Mouse (Mus musculus) large intestine, adult 2 months (tissue): ENCODE results near the gene Acvr1c. TPM values are rescaled to one million over a fixed set of nuclear protein-coding genes. Genes with fewer than 3 reads are reported as not detected.

ENCODE experiments used
- DNase-seq: peaks from one replicate; pipeline ENCODE4 v3.0.0-alpha.2; 2012; ENCODE audit warnings: low read depth, low spot score
- WGBS: fragments of 180-500 bp; shearing (Covaris S2); methylation state at CpG from one replicate; pipeline ENCODE4 v1.1.7; 2018; 5-methylcytosine and 5-hydroxymethylcytosine counted together
- polyA plus RNA-seq: library from polyadenylated mRNA; depleted of rRNA; stranded (reverse); fragments of >200 nt; gene quantifications from 2 replicates; pipeline ENCODE4 v1.2.3, GENCODE M21; 2012; rRNA removed

Gene Acvr1c
- polyA plus RNA-seq: 0.64 and 2.3 TPM in 2 replicates

DNA sequence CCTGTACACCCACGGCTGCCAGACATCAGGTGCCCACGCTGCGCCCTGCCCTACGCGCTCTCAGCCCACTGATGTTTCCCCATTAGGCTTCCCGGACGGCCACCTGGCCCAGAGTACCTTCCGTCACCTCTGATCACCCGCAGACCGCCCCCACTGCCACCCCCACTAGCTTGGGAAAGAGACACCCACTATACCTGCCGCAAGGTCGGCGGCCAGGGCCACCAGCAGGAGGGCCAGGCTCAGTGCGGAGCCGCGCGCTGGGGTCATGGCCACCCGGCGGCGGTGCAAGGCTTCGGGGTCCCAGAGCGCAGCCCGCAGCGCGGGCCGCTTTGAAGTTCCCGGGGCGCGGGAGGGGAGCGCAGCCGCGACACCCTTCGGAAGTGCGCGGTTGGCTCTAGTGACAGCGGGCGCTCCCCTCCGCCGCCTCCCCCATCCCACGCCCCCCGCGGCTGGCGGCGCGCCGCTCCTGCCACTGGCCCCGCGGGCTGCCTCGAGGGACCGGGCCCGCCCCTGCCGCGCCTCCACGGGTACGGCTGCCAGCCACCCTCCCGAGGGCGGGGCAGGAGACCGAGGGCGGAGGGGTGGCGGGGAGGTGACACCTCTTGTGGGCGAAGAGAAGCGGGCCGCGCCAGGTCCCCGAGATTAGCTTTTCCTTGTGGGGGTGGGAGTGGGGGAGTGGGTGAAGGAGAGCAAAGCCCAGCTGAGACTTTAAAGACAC, at the start of gene Acvr1c:
Acvr1c (minus strand) TSS at position 482 of the 718 bp plus-strand sequence.
- under 1% methylated on average over 63 of the region's 65 CpGs for WGBS
- DNase-seq: peak; percentile 18

GRCm38 (mm10) chr2:58403481-58403880, 45.8 kb upstream of the Acvr1c start:
- no peak for DNase-seq
- WGBS: 73% methylated on average over 2 of the region's 2 CpGs

- no peak for DNase-seq
- WGBS: 65% methylated on average over 7 of the region's 7 CpGs
Observed at GRCm38 (mm10) chr2:58388601-58389000, 30.9 kb upstream of the Acvr1c start.

- no peak for DNase-seq
- WGBS: 76% methylated on average over 5 of the region's 5 CpGs
Observed at GRCm38 (mm10) chr2:58380020-58380419, 22.3 kb upstream of the Acvr1c start.

DNA sequence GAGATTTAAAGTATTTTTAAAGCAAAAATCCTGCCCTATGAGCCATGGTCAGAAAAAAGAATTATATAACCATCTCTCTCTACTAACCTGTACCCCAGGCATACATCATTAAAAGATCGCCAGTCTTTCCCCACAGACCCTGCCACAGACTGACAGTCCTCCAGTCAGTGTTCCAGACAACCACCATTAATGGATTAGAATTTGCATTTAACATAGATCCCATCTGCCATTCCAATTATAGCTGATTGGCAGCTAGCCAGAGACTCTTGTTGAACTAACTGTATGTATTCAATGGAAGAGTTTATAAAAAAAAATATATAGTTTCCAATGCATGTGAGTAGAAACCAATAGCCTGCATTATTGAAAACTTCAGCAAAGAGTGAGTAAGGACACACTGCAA, 21.8 kb upstream of the Acvr1c start:
- DNase-seq: no peak
- WGBS: 83% methylated on average over 1 of the region's 1 CpGs

GRCm38 (mm10) chr2:58377417-58378130, 19.9 kb upstream of the Acvr1c start:
- WGBS: 58% methylated on average over 9 of the region's 9 CpGs
- no peak for DNase-seq

DNA sequence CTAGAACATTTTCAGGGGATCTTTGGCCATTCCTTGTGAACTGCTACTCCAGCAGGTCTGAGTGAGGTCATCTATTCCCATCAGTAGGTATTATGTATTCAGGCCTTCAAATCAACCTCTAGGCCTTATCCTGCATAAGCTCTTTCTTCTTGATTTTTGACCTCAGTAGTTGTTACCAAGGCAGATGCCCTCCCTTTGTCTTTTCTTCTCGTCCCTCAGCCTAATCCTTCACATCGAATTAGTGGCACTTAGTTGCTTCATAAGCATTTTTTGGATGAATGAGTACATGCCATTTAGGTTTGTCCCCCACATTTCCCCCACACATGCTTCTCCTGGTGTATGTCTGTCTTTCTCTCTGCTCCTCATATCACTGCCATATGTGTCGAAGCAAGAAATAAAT, 8.5 kb upstream of the Acvr1c start:
- DNase-seq: no peak
- 83% methylated on average over 3 of the region's 3 CpGs for WGBS

GRCm38 (mm10) chr2:58361361-58362046, 3.8 kb upstream of the Acvr1c start:
- DNase-seq: peak; percentile 21
- 59% methylated on average over 3 of the region's 3 CpGs for WGBS

DNA sequence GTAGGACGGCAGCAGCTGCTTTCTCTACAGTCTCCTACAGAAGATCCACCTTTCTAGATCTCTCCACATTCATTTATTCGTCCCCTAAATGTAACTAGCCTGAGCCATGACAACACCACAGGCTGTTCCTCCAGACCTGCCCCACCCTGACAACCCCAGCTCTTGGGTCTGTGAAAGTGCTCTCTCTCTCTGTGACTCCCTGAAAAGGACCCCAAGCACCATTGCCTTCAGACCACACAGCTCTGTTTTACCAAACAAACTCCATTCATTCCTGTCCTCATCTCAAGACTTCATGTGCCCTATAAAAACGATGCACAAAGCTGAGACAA, 401 bp upstream of the Acvr1c start:
- no peak for DNase-seq
- WGBS: 7% methylated on average over 3 of the region's 3 CpGs

DNA sequence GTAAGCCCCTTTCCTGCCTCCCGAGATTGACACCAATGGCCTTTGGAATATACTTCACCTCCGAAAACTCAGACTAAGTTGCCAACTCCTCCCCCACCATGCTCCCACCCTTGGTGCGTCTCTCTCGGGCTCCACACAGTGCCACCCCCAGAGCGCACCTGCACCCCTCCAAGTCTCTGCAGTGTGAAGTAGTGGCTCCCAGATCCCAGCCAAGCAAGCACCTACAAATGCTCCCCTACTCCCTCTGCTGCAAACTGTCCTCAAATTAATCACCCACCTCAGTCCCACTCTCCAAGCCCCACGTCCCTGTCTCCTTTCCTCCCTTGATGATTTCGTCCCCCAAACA, 654 bp downstream of the Acvr1c start:
- DNase-seq: no peak
- WGBS: 0% methylated on average over 7 of the region's 7 CpGs

DNA sequence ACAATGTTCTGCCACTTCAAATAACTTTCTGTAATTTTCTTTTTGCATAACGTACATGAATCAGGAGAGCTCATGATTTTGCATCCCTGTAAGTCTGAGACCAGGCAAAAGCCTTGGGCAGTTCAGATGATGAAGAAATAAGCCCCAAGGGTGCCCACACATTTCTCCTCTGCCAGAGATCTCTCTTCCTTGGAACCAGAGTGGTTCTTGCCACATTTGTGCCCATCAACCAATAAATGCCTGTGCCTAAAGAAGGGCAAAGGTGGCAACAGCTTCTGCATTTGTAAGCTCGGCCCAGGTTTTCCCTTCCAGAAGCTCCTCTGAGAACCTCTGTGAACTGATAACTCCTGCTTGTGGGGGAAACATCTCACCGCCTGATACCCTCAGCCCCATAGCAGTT, 3.3 kb downstream of the Acvr1c start:
- DNase-seq: no peak
- 88% methylated on average over 3 of the region's 3 CpGs for WGBS

GRCm38 (mm10) chr2:58352846-58353245, 4.8 kb downstream of the Acvr1c start:
- no peak for DNase-seq
- WGBS: 48% methylated on average over 5 of the region's 5 CpGs

GRCm38 (mm10) chr2:58350657-58351056, 7.0 kb downstream of the Acvr1c start:
- DNase-seq: no peak
- WGBS: 84% methylated on average over 2 of the region's 2 CpGs

- DNase-seq: no peak
- WGBS: 34% methylated on average over 5 of the region's 5 CpGs
Observed at GRCm38 (mm10) chr2:58336730-58337129, 21.0 kb downstream of the Acvr1c start.

GRCm38 (mm10) chr2:58329589-58329988, 28.1 kb downstream of the Acvr1c start:
- 86% methylated on average over 5 of the region's 5 CpGs for WGBS
- no peak for DNase-seq

GRCm38 (mm10) chr2:58324118-58324901, 33.4 kb downstream of the Acvr1c start:
- DNase-seq: no peak
- WGBS: 49% methylated on average over 23 of the region's 23 CpGs

DNA sequence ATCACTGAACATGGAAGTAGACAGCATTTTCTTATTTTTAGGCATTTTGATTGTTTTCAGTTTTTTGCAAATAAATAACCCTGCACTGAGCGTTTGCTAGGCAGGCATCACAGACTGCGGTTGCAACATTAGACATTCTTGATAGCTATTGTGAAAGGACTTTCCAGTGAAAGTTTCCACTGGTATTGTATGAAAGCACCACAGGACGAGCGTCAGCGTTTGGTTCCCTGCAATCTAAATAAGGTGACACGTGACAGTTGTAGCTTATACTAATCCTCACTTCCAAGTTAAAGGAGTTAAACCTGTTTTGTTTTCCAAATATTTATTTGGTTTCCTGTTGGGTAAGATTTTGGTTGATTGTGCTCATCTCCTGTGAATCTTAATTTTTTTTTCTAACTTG, 34.4 kb downstream of the Acvr1c start:
- no peak for DNase-seq
- 85% methylated on average over 6 of the region's 6 CpGs for WGBS

DNA sequence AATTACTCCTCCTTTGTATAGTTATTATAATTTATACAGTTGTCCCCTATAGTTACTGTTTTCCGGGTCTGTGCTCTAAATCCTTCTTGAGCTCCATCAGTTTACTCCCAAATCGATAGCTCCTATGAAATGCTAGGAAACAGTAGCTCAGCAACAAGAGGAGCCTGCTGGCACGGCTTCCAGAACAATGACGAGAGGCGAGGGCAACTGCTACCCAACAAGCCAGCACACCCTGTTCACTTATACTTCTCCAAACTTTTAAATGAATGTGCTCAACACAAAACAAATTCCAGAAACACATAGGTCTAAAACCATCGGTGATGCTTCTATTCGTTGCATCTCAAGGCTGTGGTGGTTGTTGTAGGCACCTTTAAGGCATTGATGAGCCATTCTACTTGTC, 41.5 kb downstream of the Acvr1c start:
- 94% methylated on average over 7 of the region's 7 CpGs for WGBS
- no peak for DNase-seq

- DNase-seq: no peak
- WGBS: 52% methylated on average over 3 of the region's 3 CpGs
Observed at GRCm38 (mm10) chr2:58309695-58310094, 48.0 kb downstream of the Acvr1c start.

DNA sequence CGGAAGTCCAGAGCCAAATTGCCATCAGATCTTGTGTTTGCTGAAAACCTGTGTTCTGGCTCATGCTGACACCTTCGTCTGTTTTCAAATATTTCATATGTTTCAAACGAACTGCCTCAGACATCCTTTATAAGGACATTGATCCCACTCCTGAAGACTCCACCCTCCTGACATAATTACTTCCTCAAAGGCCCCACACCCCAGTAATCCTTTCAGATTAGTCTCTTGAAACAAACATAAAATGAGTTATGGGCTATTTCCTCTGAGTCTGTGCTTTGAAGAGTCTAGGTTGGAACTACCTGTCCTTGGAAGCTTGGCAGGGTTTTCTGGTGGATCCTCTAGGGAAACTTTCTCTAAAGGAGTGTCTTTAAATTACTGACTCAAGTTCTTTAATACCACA, 53.2 kb downstream of the Acvr1c start:
- WGBS: 30% methylated on average over 3 of the region's 3 CpGs

More for the DNA sequence above, 53.2 kb downstream of the Acvr1c start:
- DNase-seq: peak; percentile 31
